ENCODE assay signal across 20 mouse cellular contexts in the genomic region with DNA sequence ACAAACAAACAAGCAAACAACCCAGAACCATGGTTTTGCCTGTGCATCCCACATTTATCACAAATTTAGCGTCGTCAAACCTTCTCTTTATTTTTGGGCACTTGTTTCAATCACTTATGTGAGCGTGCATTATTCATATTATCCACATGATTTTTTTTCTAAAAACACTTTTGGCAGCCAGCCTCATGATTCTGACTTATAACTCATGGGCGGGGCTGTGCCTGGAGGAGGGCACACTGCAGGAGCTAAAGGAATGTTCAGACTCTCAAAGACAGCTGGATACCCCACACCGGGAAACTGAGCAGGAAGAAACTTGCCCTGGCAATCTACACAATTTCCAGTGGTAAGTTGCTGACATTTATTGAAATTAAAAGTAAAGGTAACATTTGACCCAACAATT.
DNase-seq lines count a peak whose midpoint lies in the region; ATAC-seq and TF ChIP-seq lines count a peak whose summit lies in the region.
"Had no signal": no experiment of that assay in that cellular context is flagged by ENCODE, and none has a peak within 500 bp of the region (broad histone marks: within the 10 kb centered on the region; RNA-seq: fewer than 3 reads in every experiment).

No protein-coding gene starts in this region.

- H3K4me2 ChIP-seq in embryonic facial prominence, embryonic 15.5 days (replicated peaks), result 0 out of 2 replicates have a peak overlapping the region, but pooled peaks have one; percentile 2
- H3K4me2 ChIP-seq: forebrain, embryonic 15.5 days; kidney, embryonic 15.5 days; liver, embryonic 13.5 days; lung, embryonic 15.5 days; midbrain, embryonic 11.5 days had no signal

- H3K4me1 ChIP-seq in embryonic facial prominence, embryonic 15.5 days, result peaks cover 38% of the 10 kb centered on the region
- H3K4me1 ChIP-seq: kidney, embryonic 15.5 days; lung, embryonic 15.5 days had no signal

- ATAC-seq in embryonic facial prominence, embryonic 15.5 days (ENCODE audit: insufficient number of reproducible peaks, low FRiP score, low TSS enrichment, low read depth), result no peak
- ATAC-seq: forebrain, embryonic 15.5 days; intestine, postnatal 0 days had no signal

- H3K27ac ChIP-seq in left cerebral cortex, adult 2 months, result peak overlapping the region; percentile 9
- H3K27ac ChIP-seq in embryonic facial prominence, embryonic 15.5 days (replicated peaks), result peak overlapping the region; percentile 29
- H3K27ac ChIP-seq: forebrain, embryonic 15.5 days; gastrocnemius, adult 2 months; kidney, embryonic 15.5 days; liver, embryonic 13.5 days; lung, embryonic 15.5 days; macrophage had no signal

- H3K9ac ChIP-seq in embryonic facial prominence, embryonic 15.5 days, result no peak overlapping the region
- H3K9ac ChIP-seq: forebrain, embryonic 15.5 days; kidney, embryonic 15.5 days; liver, embryonic 13.5 days; lung, embryonic 15.5 days had no signal

- no peak; the same call in 1 of the 2 replicates for TF ChIP-seq CTCF in left cerebral cortex, adult 2 months (IDR thresholded peaks at IDR 0.05)

- H3K4me3 ChIP-seq in left cerebral cortex, adult 2 months, result no peak overlapping the region
- no peak overlapping the region for H3K4me3 ChIP-seq in embryonic facial prominence, embryonic 15.5 days (replicated peaks)
- H3K4me3 ChIP-seq: forebrain, embryonic 15.5 days; gastrocnemius, adult 2 months; kidney, embryonic 15.5 days; liver, embryonic 13.5 days; lung, embryonic 15.5 days had no signal

- H3K27me3 ChIP-seq in embryonic facial prominence, embryonic 15.5 days, result no peaks in the 10 kb centered on the region
- H3K27me3 ChIP-seq: forebrain, embryonic 15.5 days; kidney, embryonic 15.5 days; liver, embryonic 13.5 days; lung, embryonic 15.5 days had no signal

- DNase-seq in adrenal gland, postnatal 14 days, result peak; percentile 17
- no peak for DNase-seq in adrenal gland, postnatal 25 days
- no peak for DNase-seq in left cerebral cortex, adult 2 months (ENCODE audit: extremely low spot score in 1 of 2, low spot score in 2 of 2)
- no peak for DNase-seq in left cerebral cortex, adult 9 months (ENCODE audit: low spot score in 2 of 2)
- DNase-seq in 3T3-L1 (ENCODE audit: low read depth, low spot score), result peak; percentile 74
- DNase-seq in spleen, postnatal 36 days (ENCODE audit: low spot score in 2 of 2), result no peak
- DNase-seq in heart, adult 8-10 months (ENCODE audit: low spot score), result no peak
- DNase-seq: gastrocnemius, adult 2 months; kidney, postnatal 4 days; liver, embryonic 13.5 days; retina, postnatal 1 day; thymus, adult 2 months had no signal

- intact Hi-C loops in left cerebral cortex, adult 2 months (cut with DNase I), result no loop called here

- 22% methylated on average over 5 of the region's 5 CpGs for WGBS in embryonic facial prominence, embryonic 15.5 days

- H3K9me3 ChIP-seq in embryonic facial prominence, embryonic 15.5 days (replicated peaks), result no peaks in the 10 kb centered on the region
- H3K9me3 ChIP-seq: forebrain, embryonic 15.5 days; G1E; kidney, embryonic 15.5 days; liver, embryonic 13.5 days; lung, embryonic 15.5 days had no signal

- no peaks in the 10 kb centered on the region for H3K36me3 ChIP-seq in embryonic facial prominence, embryonic 15.5 days
- H3K36me3 ChIP-seq: forebrain, embryonic 15.5 days; G1E; kidney, embryonic 15.5 days; liver, embryonic 13.5 days; lung, embryonic 15.5 days had no signal

Comparison
In these comparisons a context has a peak if more than half of its experiments do, and no peak if none do; other contexts are left out.
1. DNase-seq: peak in adrenal gland, postnatal 14 days (single experiment) and 3T3-L1 (single experiment); none in adrenal gland, postnatal 25 days (single experiment), left cerebral cortex, adult 2 months (0 of 2), left cerebral cortex, adult 9 months (0 of 2), spleen, postnatal 36 days (0 of 2) and heart, adult 8-10 months (single experiment).